Mouse (Mus musculus) neural tube, embryonic 14.5 days (tissue): ENCODE data around the gene Mgmt. TPM values are rescaled to one million over a fixed set of nuclear protein-coding genes. Genes with fewer than 3 reads are reported as not detected.

Experiments
- ATAC-seq: fragments of 200-750 bp; cut with Nextera tagmentation; 2 replicates; pipeline ENCODE4 v1.8.0; 2017; ENCODE audit warnings: low read depth, mild to moderate bottlenecking, moderate TSS enrichment, moderate library complexity
- H3K27ac ChIP-seq: fragments of 300-500 bp; sonication (generic); 2 replicates; pipeline ENCODE4 v1.5.1; 2014; ENCODE audit warnings: low read depth, mild to moderate bottlenecking, control low read depth, low read length, moderate library complexity, mixed read lengths
- H3K27me3 ChIP-seq: fragments of 300-500 bp; sonication (generic); 2 replicates; pipeline ENCODE4 v1.6.1; 2014; ENCODE audit warnings: low read length; ENCODE audit not compliant: control insufficient read depth, insufficient read depth
- H3K36me3 ChIP-seq: fragments of 300-500 bp; sonication (generic); 2 replicates; pipeline ENCODE4 v1.6.1; 2014; ENCODE audit warnings: low read length, mixed read lengths; ENCODE audit not compliant: control insufficient read depth, insufficient read depth
- H3K4me1 ChIP-seq: fragments of 300-500 bp; sonication (generic); 2 replicates; pipeline ENCODE4 v1.6.1; 2014; ENCODE audit warnings: low read length; ENCODE audit not compliant: control insufficient read depth, insufficient read depth
- H3K4me2 ChIP-seq: fragments of 300-500 bp; sonication (generic); 2 replicates; pipeline ENCODE4 v1.6.1; 2014; ENCODE audit warnings: mild to moderate bottlenecking, low read depth, low read length, control low read depth
- H3K4me3 ChIP-seq: fragments of 300-500 bp; sonication (generic); 2 replicates; pipeline ENCODE4 v1.5.1; 2014; ENCODE audit warnings: low read depth, low read length, control low read depth, mixed read lengths
- H3K9ac ChIP-seq: fragments of 300-500 bp; sonication (generic); replicated peaks from 2 replicates; pipeline ENCODE4 v1.6.1; 2014; ENCODE audit warnings: low read depth, mild to moderate bottlenecking, control low read depth, low read length, mixed read lengths
- H3K9me3 ChIP-seq: fragments of 300-500 bp; sonication (generic); 2 replicates; pipeline ENCODE4 v1.6.1; 2016; ENCODE audit warnings: low read length; ENCODE audit not compliant: control insufficient read depth
- WGBS: fragments of 180-500 bp; shearing (Covaris S2); extraction: QIAGEN DNeasy Blood & Tissue Kit; methylation state at CpG from one replicate; pipeline ENCODE4 v1.1.7; 2014; 5-methylcytosine and 5-hydroxymethylcytosine counted together
- polyA plus RNA-seq: library from polyadenylated mRNA; unstranded; fragments of >200 nt; fragmentation: Nextera tagmentation; extraction: Ambion mirVana; gene quantifications from 2 replicates; pipeline ENCODE4 v1.2.1, GENCODE M21; 2014

The Mgmt gene
- polyA plus RNA-seq, 1 experiment from 2014 or later = 0.90 TPM

- H3K36me3 ChIP-seq = no peaks in the 10 kb centered on the region
- no peak overlapping the region for H3K4me3 ChIP-seq
- H3K4me2 ChIP-seq = no peak overlapping the region
- H3K9me3 ChIP-seq = no peaks in the 10 kb centered on the region
- ATAC-seq = no peak
- peaks cover 4% of the 10 kb centered on the region; the same call in 1 of the 2 replicates for H3K4me1 ChIP-seq
- no peak overlapping the region for H3K9ac ChIP-seq
- no peak overlapping the region for H3K27ac ChIP-seq
- WGBS = 77% methylated on average over 5 of the region's 5 CpGs
- H3K27me3 ChIP-seq = no peaks in the 10 kb centered on the region
These were observed 171.0 kb downstream of the Mgmt start for GRCm38 (mm10) chr7:137065408-137065807.

GRCm38 (mm10) chr7:137066211-137066610 is 171.8 kb downstream of the Mgmt start:
- no peak overlapping the region for H3K9ac ChIP-seq
- no peak overlapping the region for H3K27ac ChIP-seq
- H3K4me2 ChIP-seq = no peak overlapping the region
- H3K4me1 ChIP-seq = peaks cover 4% of the 10 kb centered on the region; the same call in 1 of the 2 replicates
- H3K9me3 ChIP-seq = no peaks in the 10 kb centered on the region
- no peaks in the 10 kb centered on the region for H3K27me3 ChIP-seq
- no peak overlapping the region for H3K4me3 ChIP-seq
- 90% methylated on average over 3 of the region's 3 CpGs for WGBS
- no peaks in the 10 kb centered on the region for H3K36me3 ChIP-seq
- no peak for ATAC-seq

GRCm38 (mm10) chr7:137066997-137067396 is 172.6 kb downstream of the Mgmt start:
- no peak for ATAC-seq
- H3K36me3 ChIP-seq = no peaks in the 10 kb centered on the region
- WGBS = 89% methylated on average over 4 of the region's 4 CpGs
- H3K27ac ChIP-seq = no peak overlapping the region
- H3K9ac ChIP-seq = no peak overlapping the region
- H3K27me3 ChIP-seq = no peaks in the 10 kb centered on the region
- peaks cover 4% of the 10 kb centered on the region; the same call in 1 of the 2 replicates for H3K4me1 ChIP-seq
- H3K4me2 ChIP-seq = no peak overlapping the region
- H3K4me3 ChIP-seq = no peak overlapping the region
- H3K9me3 ChIP-seq = no peaks in the 10 kb centered on the region

GRCm38 (mm10) chr7:137067758-137068157 is 173.3 kb downstream of the Mgmt start:
- Histone ChIP-seq H3K9ac (no peak overlapping the region), H3K4me2 (no peak overlapping the region), H3K4me1 (peaks cover 4% of the 10 kb centered on the region; the same call in 1 of the 2 replicates), H3K9me3 (no peaks in the 10 kb centered on the region), H3K36me3 (no peaks in the 10 kb centered on the region), H3K27me3 (no peaks in the 10 kb centered on the region), H3K27ac (no peak overlapping the region), H3K4me3 (no peak overlapping the region)
- WGBS = 89% methylated on average over 6 of the region's 6 CpGs
- ATAC-seq = no peak

GRCm38 (mm10) chr7:137068796-137069195 is 174.4 kb downstream of the Mgmt start:
- 87% methylated on average over 5 of the region's 5 CpGs for WGBS
- no peaks in the 10 kb centered on the region for H3K27me3 ChIP-seq
- no peak overlapping the region for H3K4me3 ChIP-seq
- no peak overlapping the region for H3K4me2 ChIP-seq
- H3K27ac ChIP-seq = no peak overlapping the region
- no peak overlapping the region for H3K9ac ChIP-seq
- H3K4me1 ChIP-seq = peaks cover 4% of the 10 kb centered on the region; the same call in 1 of the 2 replicates
- H3K9me3 ChIP-seq = no peaks in the 10 kb centered on the region
- H3K36me3 ChIP-seq = no peaks in the 10 kb centered on the region
- ATAC-seq = no peak

GRCm38 (mm10) chr7:137069768-137070167 is 175.4 kb downstream of the Mgmt start:
- WGBS = 87% methylated on average over 6 of the region's 6 CpGs
- no peak for ATAC-seq

GRCm38 (mm10) chr7:137071346-137071745 is 176.9 kb downstream of the Mgmt start:
- Histone ChIP-seq H3K9me3 (no peaks in the 10 kb centered on the region), H3K4me2 (no peak overlapping the region), H3K4me1 (no peaks in the 10 kb centered on the region), H3K27ac (no peak overlapping the region), H3K27me3 (no peaks in the 10 kb centered on the region), H3K4me3 (no peak overlapping the region), H3K9ac (no peak overlapping the region), H3K36me3 (no peaks in the 10 kb centered on the region)
- no peak for ATAC-seq
- WGBS = 91% methylated on average over 6 of the region's 6 CpGs

More at GRCm38 (mm10) chr7:137069768-137070167, 175.4 kb downstream of the Mgmt start:
- no peaks in the 10 kb centered on the region for H3K36me3 ChIP-seq
- H3K4me1 ChIP-seq = no peaks in the 10 kb centered on the region
- no peaks in the 10 kb centered on the region for H3K9me3 ChIP-seq
- no peak overlapping the region for H3K4me2 ChIP-seq
- H3K27ac ChIP-seq = no peak overlapping the region
- H3K27me3 ChIP-seq = no peaks in the 10 kb centered on the region
- no peak overlapping the region for H3K4me3 ChIP-seq
- H3K9ac ChIP-seq = no peak overlapping the region

- no peaks in the 10 kb centered on the region for H3K9me3 ChIP-seq
- H3K9ac ChIP-seq = no peak overlapping the region
- no peaks in the 10 kb centered on the region for H3K4me1 ChIP-seq
- H3K4me3 ChIP-seq = no peak overlapping the region
- WGBS = 72% methylated on average over 5 of the region's 5 CpGs
- no peaks in the 10 kb centered on the region for H3K27me3 ChIP-seq
- H3K36me3 ChIP-seq = no peaks in the 10 kb centered on the region
- no peak for ATAC-seq
- H3K4me2 ChIP-seq = no peak overlapping the region
- no peak overlapping the region for H3K27ac ChIP-seq
These were observed 179.5 kb downstream of the Mgmt start for GRCm38 (mm10) chr7:137073878-137074277.

- H3K4me2 ChIP-seq = no peak overlapping the region
- WGBS = 78% methylated on average over 6 of the region's 6 CpGs
- H3K4me1 ChIP-seq = no peaks in the 10 kb centered on the region
- no peak overlapping the region for H3K4me3 ChIP-seq
- no peak overlapping the region for H3K9ac ChIP-seq
- no peaks in the 10 kb centered on the region for H3K36me3 ChIP-seq
- no peak for ATAC-seq
- no peak overlapping the region for H3K27ac ChIP-seq
- no peaks in the 10 kb centered on the region for H3K27me3 ChIP-seq
- H3K9me3 ChIP-seq = no peaks in the 10 kb centered on the region
These were observed 179.9 kb downstream of the Mgmt start for GRCm38 (mm10) chr7:137074324-137074723.
